Mouse (Mus musculus): ENCODE data around the gene Slitrk1.

Gene Slitrk1

DNA sequence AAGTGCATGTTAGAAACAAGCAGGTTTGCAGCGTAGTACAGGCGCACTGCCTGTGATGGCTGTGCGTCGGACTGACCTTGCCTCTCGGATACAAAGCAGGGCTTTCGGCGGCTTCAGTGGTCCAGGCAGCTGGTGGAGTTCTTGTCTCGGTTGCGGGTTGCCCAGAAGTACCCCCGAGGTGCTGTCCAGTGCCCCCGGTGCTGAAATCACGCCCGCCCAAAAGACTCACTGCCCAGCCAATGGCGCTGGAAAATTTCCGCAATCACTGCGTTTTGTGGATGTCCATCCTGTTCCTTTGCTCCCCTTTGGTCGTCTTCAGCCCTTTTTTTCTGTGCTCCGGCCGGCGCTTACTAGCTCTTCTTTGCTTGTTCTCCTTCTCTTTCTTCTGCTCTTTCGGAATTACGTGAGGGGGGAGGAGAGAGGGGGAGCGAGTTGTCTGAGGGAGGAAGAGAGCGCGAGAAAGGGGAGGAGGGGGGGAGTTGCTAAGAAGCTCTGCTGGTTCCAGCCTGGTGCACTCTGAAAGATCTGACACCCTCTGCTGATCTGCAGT, at the start of gene Slitrk1:
TSS of gene Slitrk1 (minus strand) at position 445 of the 550 bp plus-strand sequence.
- DNase-seq (ENCODE audit: low spot score in 2 of 2), result peak in 1 of 2 experiments; percentile 17

GRCm38 (mm10) chr14:108935777-108936176, 21.8 kb upstream of the Slitrk1 start:
- DNase-seq (ENCODE audit: low spot score in 2 of 2), result no peak

DNA sequence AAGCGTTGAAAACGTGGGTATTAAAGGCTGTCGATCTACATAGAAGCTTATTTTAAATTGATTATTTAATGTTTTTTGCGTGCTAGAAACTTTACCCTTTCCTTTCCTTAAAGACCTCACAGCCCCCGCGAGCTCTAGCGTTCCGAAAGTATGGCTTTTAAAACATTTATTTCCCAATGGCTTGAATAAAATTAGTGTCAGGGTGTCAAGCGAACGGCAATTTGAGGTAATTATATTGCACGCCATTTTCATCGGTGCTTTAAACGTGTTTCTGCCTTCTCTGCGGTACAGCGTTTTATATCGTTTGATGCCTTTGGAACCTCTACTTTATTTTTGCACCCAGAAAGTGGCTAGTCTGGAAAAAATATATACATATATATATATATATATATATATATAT, 378 bp upstream of the Slitrk1 start:
- no peak for DNase-seq (ENCODE audit: low spot score in 2 of 2)

GRCm38 (mm10) chr14:108912876-108913490, 975 bp downstream of the Slitrk1 start:
- DNase-seq (ENCODE audit: low spot score in 2 of 2), result no peak

- DNase-seq (ENCODE audit: low spot score in 2 of 2), result no peak
Measured at GRCm38 (mm10) chr14:108912021-108912875, 1.7 kb downstream of the Slitrk1 start.

DNA sequence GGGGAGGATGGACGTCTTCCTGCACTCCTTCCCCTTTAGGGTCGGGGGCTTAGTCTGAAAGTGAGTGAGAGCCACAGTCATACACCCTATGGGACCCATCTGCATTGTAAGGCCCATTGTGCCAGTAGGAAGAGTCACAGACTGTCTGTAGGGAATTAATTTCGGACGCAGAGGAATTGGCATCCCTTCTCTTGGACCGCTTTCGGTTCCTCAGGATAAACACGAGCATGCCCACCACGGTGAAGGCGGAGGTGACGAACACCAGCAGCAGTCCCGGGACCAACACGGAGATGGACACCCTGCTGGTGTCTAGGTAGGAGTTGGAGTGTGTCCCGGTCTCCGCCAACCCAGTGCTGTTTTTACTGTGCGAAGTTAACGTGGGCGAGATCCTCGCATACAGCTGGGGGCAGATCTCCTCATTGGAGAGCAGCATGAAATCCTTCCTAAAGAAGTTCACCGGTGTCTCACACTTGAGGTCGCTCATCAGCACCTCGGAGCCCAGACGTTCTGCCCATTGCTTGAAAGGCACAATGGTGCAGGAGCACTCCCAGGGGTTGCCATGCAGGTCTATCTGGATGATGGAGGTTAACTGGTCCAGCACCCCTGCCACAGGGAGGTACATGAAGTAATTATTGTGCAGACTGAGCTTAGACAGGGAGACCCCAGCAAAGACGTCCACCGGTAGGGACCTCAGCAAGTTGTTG, 2.7 kb downstream of the Slitrk1 start:
- DNase-seq (ENCODE audit: low spot score in 2 of 2), result no peak

GRCm38 (mm10) chr14:108910449-108911137, 3.4 kb downstream of the Slitrk1 start:
- DNase-seq (ENCODE audit: low spot score in 2 of 2), result no peak

GRCm38 (mm10) chr14:108909336-108909953, 4.5 kb downstream of the Slitrk1 start:
- DNase-seq (ENCODE audit: low spot score in 2 of 2), result no peak

- no peak for DNase-seq (ENCODE audit: low spot score in 2 of 2)
Measured at GRCm38 (mm10) chr14:108898601-108899000, 15.4 kb downstream of the Slitrk1 start.

GRCm38 (mm10) chr14:108895456-108895855, 18.5 kb downstream of the Slitrk1 start:
- no peak for DNase-seq (ENCODE audit: low spot score in 2 of 2)

- no peak for DNase-seq (ENCODE audit: low spot score in 2 of 2)
Measured at GRCm38 (mm10) chr14:108867816-108868215, 46.1 kb downstream of the Slitrk1 start.

DNA sequence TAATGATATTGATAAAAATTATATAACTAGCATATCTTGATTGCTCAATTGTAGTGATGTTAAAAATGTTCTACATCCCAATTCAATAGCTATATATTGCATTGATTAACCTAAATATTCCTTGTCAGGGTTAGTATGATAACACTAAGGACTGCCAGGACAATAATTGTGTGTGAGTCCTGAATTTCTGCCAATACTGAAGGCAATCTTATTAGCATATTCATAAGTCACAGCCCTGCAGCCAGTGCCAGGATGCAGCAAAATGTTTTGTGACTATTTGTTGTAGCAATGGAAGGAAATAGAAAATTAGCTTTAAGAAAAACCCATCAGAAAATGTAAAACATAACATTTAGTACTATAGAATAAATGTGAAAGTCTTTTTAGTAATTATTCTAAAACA, 49.3 kb downstream of the Slitrk1 start:
- no peak for DNase-seq (ENCODE audit: low spot score in 2 of 2)

- no peak for DNase-seq (ENCODE audit: low spot score in 2 of 2)
Measured at GRCm38 (mm10) chr14:108859310-108859709, 54.6 kb downstream of the Slitrk1 start.

Measured in spleen, postnatal 10 days (tissue).